Mouse (Mus musculus): ENCODE data around the gene Pds5a.

DNA sequence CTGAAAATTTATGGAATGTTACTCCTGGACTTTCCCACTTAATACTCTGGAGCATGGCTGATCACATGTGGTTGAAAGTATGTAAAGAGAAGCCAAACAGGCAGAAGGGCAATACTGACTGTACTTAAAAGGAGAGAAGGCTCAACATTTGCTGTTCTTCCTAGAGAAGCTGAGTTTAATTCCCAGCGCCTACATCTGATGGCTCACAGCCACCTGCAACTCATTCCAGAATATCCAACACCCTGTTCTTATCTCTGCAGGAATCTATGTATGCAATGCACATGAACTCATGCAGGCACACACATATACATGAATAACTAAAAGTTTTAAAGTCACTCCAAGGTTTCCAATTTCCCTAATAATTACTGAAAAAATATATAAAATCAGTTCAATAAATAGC, 32.7 kb downstream of the Pds5a start:
- TF ChIP-seq GATA1 (IDR thresholded peaks at IDR 0.05; ENCODE audit: low read depth, low read length) (no peak), CTCF (IDR thresholded peaks at IDR 0.05 in 2 of 3, conservative IDR thresholded peaks at IDR 0.05 in 1 of 3; ENCODE audit: control insufficient read depth in 1 of 3, insufficient read depth in 1 of 3, low read depth in 2 of 3, low read length in 3 of 3, poor library complexity in 1 of 3, severe bottlenecking in 1 of 3) (no peak), TAL1 (IDR thresholded peaks at IDR 0.05; ENCODE audit: low read length) (no peak), MXI1 (IDR thresholded peaks at IDR 0.05; ENCODE audit: low read depth, low read length) (no peak), E2F4 (IDR thresholded peaks at IDR 0.05; ENCODE audit: borderline replicate concordance, low read depth, low read length) (no peak), NELFE (IDR thresholded peaks at IDR 0.05; ENCODE audit: low read depth, low read length) (no peak), MYB (IDR thresholded peaks at IDR 0.05; ENCODE audit: low read depth, low read length) (no peak), EP300 (IDR thresholded peaks at IDR 0.05; ENCODE audit: low read depth in 1 of 2, low read length in 2 of 2) (no peak), GABPA (IDR thresholded peaks at IDR 0.05; ENCODE audit: low read depth, low read length) (no peak), POLR2A (IDR thresholded peaks at IDR 0.05; ENCODE audit: control insufficient read depth in 1 of 2, insufficient read depth in 1 of 2, low read depth in 1 of 2, low read length in 2 of 2, poor library complexity in 1 of 2) (no peak)

Data from MEL (cell line).